Mouse (Mus musculus) hindbrain, embryonic 15.5 days (tissue): ENCODE measurements around the gene Eef1a2. TPM values are rescaled to one million over a fixed set of nuclear protein-coding genes. Genes with fewer than 3 reads are reported as not detected.

Experiments
- ATAC-seq: fragments of 200-750 bp; cut with Nextera tagmentation; 2 replicates; pipeline ENCODE4 v1.8.0; 2017; ENCODE audit warnings: low read depth, moderate number of reproducible peaks, moderate TSS enrichment; ENCODE audit not compliant: low FRiP score
- H3K27ac ChIP-seq: fragments of 300-500 bp; sonication (generic); replicated peaks from 2 replicates; pipeline ENCODE4 v1.5.1; 2015; ENCODE audit warnings: mild to moderate bottlenecking, inconsistent platforms
- H3K27me3 ChIP-seq: fragments of 300-500 bp; sonication (generic); 2 replicates; pipeline ENCODE4 v1.6.1; 2015; ENCODE audit warnings: control low read depth, inconsistent platforms
- H3K36me3 ChIP-seq: fragments of 300-500 bp; sonication (generic); 2 replicates; pipeline ENCODE4 v1.6.1; 2015; ENCODE audit warnings: control low read depth, inconsistent platforms
- H3K4me1 ChIP-seq: fragments of 300-500 bp; sonication (generic); replicated peaks from 2 replicates; pipeline ENCODE4 v1.6.1; 2015; ENCODE audit warnings: control low read depth, inconsistent platforms
- H3K4me2 ChIP-seq: fragments of 300-500 bp; sonication (generic); 2 replicates; pipeline ENCODE4 v1.6.1; 2015; ENCODE audit warnings: moderate library complexity, mild to moderate bottlenecking, inconsistent platforms
- H3K4me3 ChIP-seq: fragments of 300-500 bp; sonication (generic); 2 replicates; pipeline ENCODE4 v1.5.1; 2015; ENCODE audit warnings: mild to moderate bottlenecking, inconsistent platforms
- H3K9ac ChIP-seq: fragments of 300-500 bp; sonication (generic); 2 replicates; pipeline ENCODE4 v1.6.1; 2015; ENCODE audit warnings: inconsistent platforms
- H3K9me3 ChIP-seq: fragments of 300-500 bp; sonication (generic); 2 replicates; pipeline ENCODE4 v1.6.1; 2016; ENCODE audit warnings: control low read depth, inconsistent platforms
- WGBS: fragments of 180-500 bp; shearing (Covaris S2); methylation state at CpG from one replicate; pipeline ENCODE4 v1.1.7; 2015; 5-methylcytosine and 5-hydroxymethylcytosine counted together
- polyA plus RNA-seq: library from polyadenylated mRNA; unstranded; fragments of >200 nt; fragmentation: Nextera tagmentation; extraction: Ambion mirVana; gene quantifications from 2 replicates; pipeline ENCODE4 v1.2.1, GENCODE M21; 2015

The Eef1a2 gene
- polyA plus RNA-seq, 1 experiment from 2014 or later: 14.5 TPM

- Histone ChIP-seq H3K4me3 (no peak overlapping the region), H3K36me3 (no peaks in the 10 kb centered on the region), H3K9me3 (no peaks in the 10 kb centered on the region), H3K4me2 (no peak overlapping the region), H3K27me3 (no peaks in the 10 kb centered on the region), H3K4me1 (peaks cover 76% of the 10 kb centered on the region), H3K27ac (no peak overlapping the region), H3K9ac (no peak overlapping the region)
- 54% methylated on average over 7 of the region's 7 CpGs for WGBS
- ATAC-seq: no peak
Observed at GRCm38 (mm10) chr2:181125726-181126455, 30.9 kb downstream of the Eef1a2 start.

GRCm38 (mm10) chr2:181122642-181123041 is 34.2 kb downstream of the Eef1a2 start:
- peak overlapping the region; percentile 4; the same call in 1 of the 2 replicates for H3K27ac ChIP-seq

GRCm38 (mm10) chr2:181120922-181121449 is 35.8 kb downstream of the Eef1a2 start:
- Histone ChIP-seq H3K36me3 (no peaks in the 10 kb centered on the region), H3K4me3 (no peak overlapping the region), H3K9me3 (no peaks in the 10 kb centered on the region), H3K27me3 (no peaks in the 10 kb centered on the region), H3K9ac (no peak overlapping the region), H3K4me1 (peaks cover 87% of the 10 kb centered on the region), H3K27ac (peak overlapping the region; percentile 61), H3K4me2 (no peak overlapping the region)
- ATAC-seq: peak; percentile 52; the same call in 1 of the 2 replicates
- 56% methylated on average over 4 of the region's 4 CpGs for WGBS

More at GRCm38 (mm10) chr2:181122642-181123041, 34.2 kb downstream of the Eef1a2 start:
- peaks cover 80% of the 10 kb centered on the region for H3K4me1 ChIP-seq
- peak; percentile 31; the same call in 1 of the 2 replicates for ATAC-seq
- no peaks in the 10 kb centered on the region for H3K9me3 ChIP-seq
- H3K4me3 ChIP-seq: no peak overlapping the region
- no peak overlapping the region for H3K4me2 ChIP-seq
- H3K27me3 ChIP-seq: no peaks in the 10 kb centered on the region
- H3K36me3 ChIP-seq: no peaks in the 10 kb centered on the region
- H3K9ac ChIP-seq: no peak overlapping the region

GRCm38 (mm10) chr2:181119952-181120351 is 36.9 kb downstream of the Eef1a2 start:
- H3K36me3 ChIP-seq: no peaks in the 10 kb centered on the region
- peaks cover 86% of the 10 kb centered on the region for H3K4me1 ChIP-seq
- 27% methylated on average over 10 of the region's 10 CpGs for WGBS
- no peaks in the 10 kb centered on the region for H3K9me3 ChIP-seq
- no peak overlapping the region for H3K4me2 ChIP-seq
- no peak overlapping the region for H3K9ac ChIP-seq
- no peak for ATAC-seq
- peak overlapping the region; percentile 61 for H3K27ac ChIP-seq
- H3K27me3 ChIP-seq: no peaks in the 10 kb centered on the region
- no peak overlapping the region for H3K4me3 ChIP-seq

DNA sequence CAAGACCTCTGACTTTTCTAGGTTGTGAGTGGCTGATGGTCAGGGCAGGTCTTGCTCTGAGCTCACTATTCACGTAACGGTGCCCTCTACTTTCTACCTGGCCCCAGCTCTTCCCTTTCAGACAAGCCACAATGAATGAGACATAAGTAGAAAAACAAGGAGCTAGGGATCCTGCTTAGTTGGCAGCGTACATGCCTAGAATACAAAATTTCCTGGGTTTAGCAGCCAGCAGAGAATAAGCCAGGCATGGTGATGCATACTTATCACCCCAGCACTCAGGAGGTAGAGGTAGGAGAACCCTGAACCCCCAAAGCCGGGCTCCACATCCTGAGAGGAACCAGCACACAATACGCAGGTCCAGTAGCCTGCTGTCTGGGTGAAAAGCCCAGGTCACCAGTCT is 40.4 kb downstream of the Eef1a2 start:
- peak overlapping the region; percentile 48 for H3K27ac ChIP-seq
- WGBS: 78% methylated on average over 5 of the region's 5 CpGs
- no peak overlapping the region; the same call in 1 of the 2 replicates for H3K4me2 ChIP-seq

DNA sequence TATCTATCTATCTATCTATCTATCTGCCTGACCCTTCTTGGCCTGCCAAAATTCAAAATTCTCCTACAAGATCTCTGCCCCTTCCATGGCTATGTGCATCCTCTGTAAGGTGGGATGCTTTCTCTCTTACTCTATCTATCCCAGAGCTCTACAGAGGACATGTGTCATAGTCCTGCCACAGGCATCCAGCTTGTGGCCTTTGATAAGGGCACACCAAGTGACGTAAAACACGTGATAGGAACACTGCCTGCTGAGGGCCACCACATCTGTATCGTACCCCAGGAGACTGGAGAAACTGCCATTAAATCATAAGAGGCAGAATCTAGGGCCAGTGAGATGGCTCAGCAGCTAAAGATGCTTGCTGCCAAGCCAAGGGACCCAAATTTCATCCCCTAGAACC is 41.4 kb downstream of the Eef1a2 start:
- ATAC-seq: no peak
- Histone ChIP-seq H3K36me3 (peaks cover 5% of the 10 kb centered on the region; the same call in 1 of the 2 replicates), H3K27me3 (no peaks in the 10 kb centered on the region), H3K27ac (peak overlapping the region; percentile 48; the same call in 1 of the 2 replicates), H3K4me3 (no peak overlapping the region), H3K9me3 (no peaks in the 10 kb centered on the region), H3K4me1 (peaks cover 57% of the 10 kb centered on the region), H3K9ac (no peak overlapping the region), H3K4me2 (no peak overlapping the region)
- 74% methylated on average over 3 of the region's 3 CpGs for WGBS

More for the DNA sequence above, 40.4 kb downstream of the Eef1a2 start:
- Histone ChIP-seq H3K9me3 (no peaks in the 10 kb centered on the region), H3K4me3 (no peak overlapping the region), H3K36me3 (peaks cover 5% of the 10 kb centered on the region; the same call in 1 of the 2 replicates), H3K4me1 (peaks cover 68% of the 10 kb centered on the region), H3K27me3 (no peaks in the 10 kb centered on the region), H3K9ac (no peak overlapping the region)
- ATAC-seq: no peak

DNA sequence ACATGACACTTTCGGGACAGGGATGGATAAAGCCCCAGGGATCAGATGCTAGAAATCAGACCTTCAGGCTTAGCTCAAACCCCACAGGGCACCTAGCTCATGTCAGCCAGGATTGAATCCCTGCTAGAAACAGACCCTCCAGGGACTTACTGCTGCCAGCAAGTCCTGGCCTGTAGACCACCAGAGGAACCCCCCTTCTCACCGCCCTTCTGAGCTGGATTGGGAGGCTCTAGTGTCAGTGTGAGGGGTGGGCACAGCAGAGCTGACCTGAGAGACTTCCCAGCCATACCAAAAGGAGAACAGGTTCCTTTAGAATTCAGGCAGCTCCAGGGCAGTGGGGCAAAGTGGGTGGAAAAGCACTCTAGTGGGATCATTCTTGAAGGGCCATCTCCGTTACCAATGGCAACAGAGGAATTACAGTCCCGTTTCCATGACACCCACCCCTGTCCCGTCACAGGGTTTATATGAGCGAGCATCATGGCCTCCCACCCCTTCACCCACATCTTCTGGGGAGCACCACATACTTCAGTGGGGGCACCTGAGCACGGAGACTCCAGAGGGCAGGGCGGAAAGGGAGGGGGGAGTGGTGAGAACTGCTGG is 43.0 kb downstream of the Eef1a2 start:
- H3K4me2 ChIP-seq: no peak overlapping the region
- no peak overlapping the region for H3K9ac ChIP-seq
- ATAC-seq: no peak
- no peak overlapping the region for H3K4me3 ChIP-seq
- peaks cover 42% of the 10 kb centered on the region for H3K4me1 ChIP-seq
- H3K9me3 ChIP-seq: no peaks in the 10 kb centered on the region
- H3K36me3 ChIP-seq: peaks cover 11% of the 10 kb centered on the region
- 45% methylated on average over 8 of the region's 8 CpGs for WGBS
- no peak overlapping the region for H3K27ac ChIP-seq
- no peaks in the 10 kb centered on the region for H3K27me3 ChIP-seq

DNA sequence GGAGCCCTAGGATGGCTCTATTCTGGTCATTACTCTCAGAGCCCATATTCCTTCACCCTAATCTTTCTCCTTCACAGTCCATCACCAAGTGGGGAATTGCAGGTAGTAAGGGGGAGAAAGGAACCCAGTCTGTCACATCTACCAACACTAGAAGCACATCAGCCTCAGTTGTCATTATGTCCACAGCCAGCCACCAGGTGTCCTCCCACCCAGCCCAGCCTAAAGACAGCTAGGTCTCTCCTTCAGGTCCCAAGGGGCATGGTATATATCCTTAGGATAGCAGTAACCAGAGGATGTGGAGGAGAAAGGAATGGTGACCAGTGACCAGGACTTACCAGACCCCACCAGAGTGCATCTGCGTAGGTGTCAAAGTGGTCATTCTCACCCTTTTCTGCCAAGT is 45.1 kb downstream of the Eef1a2 start:
- H3K27ac ChIP-seq: no peak overlapping the region
- H3K9ac ChIP-seq: no peak overlapping the region
- H3K4me2 ChIP-seq: no peak overlapping the region
- H3K27me3 ChIP-seq: no peaks in the 10 kb centered on the region
- no peak for ATAC-seq
- H3K4me3 ChIP-seq: no peak overlapping the region
- WGBS: 100% methylated on average over 1 of the region's 1 CpGs
- H3K4me1 ChIP-seq: peaks cover 29% of the 10 kb centered on the region
- no peaks in the 10 kb centered on the region for H3K9me3 ChIP-seq
- peaks cover 17% of the 10 kb centered on the region for H3K36me3 ChIP-seq

GRCm38 (mm10) chr2:181104111-181104510 is 52.7 kb downstream of the Eef1a2 start:
- peaks cover 13% of the 10 kb centered on the region for H3K36me3 ChIP-seq
- no peak for ATAC-seq
- H3K9ac ChIP-seq: no peak overlapping the region
- no peak overlapping the region for H3K4me3 ChIP-seq
- H3K4me2 ChIP-seq: no peak overlapping the region
- no peak overlapping the region for H3K27ac ChIP-seq
- H3K9me3 ChIP-seq: no peaks in the 10 kb centered on the region
- no peaks in the 10 kb centered on the region for H3K27me3 ChIP-seq
- H3K4me1 ChIP-seq: 0 out of 2 replicates have a peak, but pooled peaks cover 4% of the 10 kb centered on the region
- WGBS: 63% methylated on average over 2 of the region's 2 CpGs

DNA sequence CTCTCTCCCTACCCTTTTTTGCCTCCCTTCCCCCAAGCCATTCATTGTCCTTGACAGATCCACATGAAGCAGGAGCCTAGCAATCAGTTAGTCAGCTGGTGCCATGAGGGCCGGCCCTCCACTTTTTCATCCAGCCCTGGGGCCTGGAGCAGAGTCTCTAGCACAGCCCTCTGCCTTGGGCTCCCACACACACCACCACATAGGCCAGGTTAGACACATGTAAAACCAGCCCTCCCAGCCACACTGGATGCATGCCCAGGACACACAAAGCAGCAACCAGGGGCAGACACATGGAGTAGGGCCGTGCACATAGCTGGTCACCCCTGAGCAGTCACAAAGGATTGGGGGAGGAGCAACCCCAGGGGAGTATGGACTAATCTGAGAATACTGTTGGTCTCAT is 54.7 kb downstream of the Eef1a2 start:
- H3K4me3 ChIP-seq: no peak overlapping the region
- WGBS: 13% methylated on average over 2 of the region's 2 CpGs
- no peak overlapping the region for H3K9ac ChIP-seq
- ATAC-seq: peak; percentile 47; the same call in 1 of the 2 replicates
- no peak overlapping the region for H3K4me2 ChIP-seq
- no peaks in the 10 kb centered on the region for H3K27me3 ChIP-seq
- H3K36me3 ChIP-seq: peaks cover 11% of the 10 kb centered on the region; the same call in 1 of the 2 replicates
- H3K9me3 ChIP-seq: no peaks in the 10 kb centered on the region
- 0 out of 2 replicates have a peak, but pooled peaks cover 4% of the 10 kb centered on the region for H3K4me1 ChIP-seq
- no peak overlapping the region for H3K27ac ChIP-seq

- H3K9me3 ChIP-seq: no peaks in the 10 kb centered on the region
- H3K36me3 ChIP-seq: peaks cover 11% of the 10 kb centered on the region; the same call in 1 of the 2 replicates
- H3K9ac ChIP-seq: no peak overlapping the region
- ATAC-seq: no peak
- 52% methylated on average over 1 of the region's 1 CpGs for WGBS
- no peaks in the 10 kb centered on the region for H3K27me3 ChIP-seq
- no peak overlapping the region for H3K27ac ChIP-seq
- no peak overlapping the region for H3K4me2 ChIP-seq
- 0 out of 2 replicates have a peak, but pooled peaks cover 4% of the 10 kb centered on the region for H3K4me1 ChIP-seq
- H3K4me3 ChIP-seq: no peak overlapping the region
Observed at GRCm38 (mm10) chr2:181101626-181102025, 55.2 kb downstream of the Eef1a2 start.

GRCm38 (mm10) chr2:181100087-181100486 is 56.7 kb downstream of the Eef1a2 start:
- no peak overlapping the region for H3K4me2 ChIP-seq
- H3K4me3 ChIP-seq: no peak overlapping the region
- no peak overlapping the region for H3K9ac ChIP-seq
- H3K27ac ChIP-seq: no peak overlapping the region
- whole genome bisulfite sequencing: 90% methylated on average over 2 of the region's 2 CpGs
- H3K9me3 ChIP-seq: no peaks in the 10 kb centered on the region
- 0 out of 2 replicates have a peak, but pooled peaks cover 4% of the 10 kb centered on the region for H3K4me1 ChIP-seq
- peaks cover 11% of the 10 kb centered on the region; the same call in 1 of the 2 replicates for H3K36me3 ChIP-seq
- no peaks in the 10 kb centered on the region for H3K27me3 ChIP-seq
- no peak for ATAC-seq
